Mouse (Mus musculus) heart, embryonic 16.5 days (tissue): ENCODE measurements around the gene Pla2r1. TPM values are rescaled to one million over a fixed set of nuclear protein-coding genes. Genes with fewer than 3 reads are reported as not detected.

ENCODE experiments used
- ATAC-seq: fragments of 200-750 bp; cut with Nextera tagmentation; replicated peaks from 2 replicates; pipeline ENCODE4 v1.8.0; 2017; ENCODE audit warnings: moderate number of reproducible peaks; ENCODE audit not compliant: insufficient read depth, low FRiP score; ENCODE audit errors: extremely low read depth
- H3K27ac ChIP-seq: fragments of 300-500 bp; sonication (generic); 2 replicates; pipeline ENCODE4 v1.5.1; 2014; ENCODE audit warnings: mild to moderate bottlenecking, low read length, control low read depth, moderate library complexity
- H3K27me3 ChIP-seq: fragments of 300-500 bp; sonication (generic); 2 replicates; pipeline ENCODE4 v1.6.1; 2014; ENCODE audit warnings: low read length, mixed read lengths; ENCODE audit not compliant: control insufficient read depth, insufficient read depth
- H3K36me3 ChIP-seq: fragments of 300-500 bp; sonication (generic); 2 replicates; pipeline ENCODE4 v1.6.1; 2014; ENCODE audit not compliant: control insufficient read depth, insufficient read depth
- H3K4me1 ChIP-seq: fragments of 300-500 bp; sonication (generic); 2 replicates; pipeline ENCODE4 v1.6.1; 2014; ENCODE audit warnings: low read length, mixed read lengths; ENCODE audit not compliant: control insufficient read depth, insufficient read depth
- H3K4me2 ChIP-seq: fragments of 300-500 bp; sonication (generic); 2 replicates; pipeline ENCODE4 v1.6.1; 2014; ENCODE audit warnings: low read depth, mild to moderate bottlenecking, control low read depth, low read length
- H3K4me3 ChIP-seq: fragments of 300-500 bp; sonication (generic); 2 replicates; pipeline ENCODE4 v1.5.1; 2014; ENCODE audit warnings: mild to moderate bottlenecking, control low read depth, low read length
- H3K9ac ChIP-seq: fragments of 300-500 bp; sonication (generic); 2 replicates; pipeline ENCODE4 v1.6.1; 2014; ENCODE audit warnings: low read length, control low read depth
- H3K9me3 ChIP-seq: fragments of 300-500 bp; sonication (generic); replicated peaks from 2 replicates; pipeline ENCODE4 v1.6.1; 2016; ENCODE audit warnings: low read length; ENCODE audit not compliant: control insufficient read depth
- WGBS: fragments of 180-500 bp; shearing (Covaris S2); extraction: QIAGEN DNeasy Blood & Tissue Kit; methylation state at CpG from one replicate; pipeline ENCODE4 v1.1.7; 2014; 5-methylcytosine and 5-hydroxymethylcytosine counted together
- polyA plus RNA-seq: library from polyadenylated mRNA; unstranded; fragments of >200 nt; fragmentation: Nextera tagmentation; extraction: Ambion mirVana; gene quantifications from 2 replicates; pipeline ENCODE4 v1.2.1, GENCODE M21; 2015

Pla2r1 gene
- polyA plus RNA-seq, 1 experiment from 2014 or later: 1.5 TPM

- Histone ChIP-seq H3K4me2 (no peak overlapping the region), H3K9me3 (no peaks in the 10 kb centered on the region), H3K4me1 (0 out of 2 replicates have a peak, but pooled peaks cover 2% of the 10 kb centered on the region), H3K4me3 (no peak overlapping the region), H3K27me3 (no peaks in the 10 kb centered on the region), H3K9ac (no peak overlapping the region), H3K36me3 (no peaks in the 10 kb centered on the region), H3K27ac (no peak overlapping the region)
- WGBS: 80% methylated on average over 4 of the region's 4 CpGs
- no peak for ATAC-seq
Measured at GRCm38 (mm10) chr2:60546082-60546481, 7.0 kb downstream of the Pla2r1 start.

DNA sequence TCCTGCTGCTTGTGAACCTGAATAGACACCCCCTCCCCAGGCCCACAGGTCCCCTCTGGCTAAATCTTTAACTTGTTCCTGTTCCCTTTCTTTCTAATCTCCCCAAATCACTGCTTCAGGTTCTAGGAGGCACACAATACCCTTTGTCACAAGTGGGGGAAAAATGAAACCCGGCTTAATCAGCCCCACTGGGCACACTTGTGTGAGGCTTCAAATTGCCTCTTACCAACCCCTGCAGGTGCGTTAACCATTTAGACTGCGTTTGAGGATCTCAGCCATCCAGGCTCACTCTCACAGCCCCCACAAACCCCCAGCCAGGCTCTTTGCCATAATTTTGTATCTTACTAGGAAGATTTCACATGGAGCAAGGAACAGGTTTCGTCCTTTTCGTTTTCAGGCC, 9.1 kb downstream of the Pla2r1 start:
- Histone ChIP-seq H3K4me2 (no peak overlapping the region), H3K9ac (no peak overlapping the region), H3K27me3 (no peaks in the 10 kb centered on the region), H3K4me3 (no peak overlapping the region), H3K36me3 (no peaks in the 10 kb centered on the region), H3K9me3 (no peaks in the 10 kb centered on the region), H3K27ac (no peak overlapping the region), H3K4me1 (0 out of 2 replicates have a peak, but pooled peaks cover 2% of the 10 kb centered on the region)
- no peak for ATAC-seq
- 71% methylated on average over 5 of the region's 5 CpGs for WGBS

- no peak overlapping the region for H3K4me2 ChIP-seq
- no peaks in the 10 kb centered on the region for H3K27me3 ChIP-seq
- H3K27ac ChIP-seq: no peak overlapping the region
- 59% methylated on average over 5 of the region's 5 CpGs for WGBS
- H3K4me1 ChIP-seq: 0 out of 2 replicates have a peak, but pooled peaks cover 2% of the 10 kb centered on the region
- no peak overlapping the region for H3K9ac ChIP-seq
- H3K4me3 ChIP-seq: no peak overlapping the region
- no peak for ATAC-seq
- H3K36me3 ChIP-seq: no peaks in the 10 kb centered on the region
- no peaks in the 10 kb centered on the region for H3K9me3 ChIP-seq
Measured at GRCm38 (mm10) chr2:60541745-60542144, 11.4 kb downstream of the Pla2r1 start.

- no peaks in the 10 kb centered on the region for H3K27me3 ChIP-seq
- no peak overlapping the region for H3K27ac ChIP-seq
- WGBS: 89% methylated on average over 8 of the region's 8 CpGs
- H3K4me2 ChIP-seq: no peak overlapping the region
- H3K4me1 ChIP-seq: 0 out of 2 replicates have a peak, but pooled peaks cover 2% of the 10 kb centered on the region
- no peaks in the 10 kb centered on the region for H3K36me3 ChIP-seq
- ATAC-seq: no peak
- H3K9ac ChIP-seq: no peak overlapping the region
- no peaks in the 10 kb centered on the region for H3K9me3 ChIP-seq
- H3K4me3 ChIP-seq: no peak overlapping the region
Measured at GRCm38 (mm10) chr2:60540346-60540745, 12.8 kb downstream of the Pla2r1 start.

DNA sequence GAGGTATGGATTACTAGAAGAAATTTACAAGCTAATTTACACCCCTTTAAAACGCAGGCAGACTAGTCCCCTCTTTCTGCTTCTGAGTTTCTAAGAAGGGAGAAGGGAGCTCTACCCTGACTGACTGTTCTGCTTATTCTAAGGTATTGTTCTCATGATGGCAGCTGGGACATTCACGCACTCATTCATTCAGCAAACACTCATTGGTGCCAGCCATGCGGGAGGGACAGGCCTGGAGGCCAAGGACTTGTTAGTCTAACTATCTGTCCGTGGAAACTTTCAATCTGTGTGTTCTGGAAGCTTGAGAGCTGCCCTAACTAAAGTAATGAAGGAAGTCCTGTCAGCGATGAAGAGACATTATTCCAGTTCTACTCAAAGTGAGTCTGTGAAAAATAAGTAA, 14.4 kb downstream of the Pla2r1 start:
- H3K27me3 ChIP-seq: no peaks in the 10 kb centered on the region
- WGBS: 72% methylated on average over 5 of the region's 5 CpGs
- H3K4me2 ChIP-seq: no peak overlapping the region
- H3K27ac ChIP-seq: no peak overlapping the region
- H3K9ac ChIP-seq: no peak overlapping the region
- H3K4me1 ChIP-seq: no peaks in the 10 kb centered on the region
- no peaks in the 10 kb centered on the region for H3K36me3 ChIP-seq
- no peaks in the 10 kb centered on the region for H3K9me3 ChIP-seq
- no peak for ATAC-seq
- H3K4me3 ChIP-seq: no peak overlapping the region

DNA sequence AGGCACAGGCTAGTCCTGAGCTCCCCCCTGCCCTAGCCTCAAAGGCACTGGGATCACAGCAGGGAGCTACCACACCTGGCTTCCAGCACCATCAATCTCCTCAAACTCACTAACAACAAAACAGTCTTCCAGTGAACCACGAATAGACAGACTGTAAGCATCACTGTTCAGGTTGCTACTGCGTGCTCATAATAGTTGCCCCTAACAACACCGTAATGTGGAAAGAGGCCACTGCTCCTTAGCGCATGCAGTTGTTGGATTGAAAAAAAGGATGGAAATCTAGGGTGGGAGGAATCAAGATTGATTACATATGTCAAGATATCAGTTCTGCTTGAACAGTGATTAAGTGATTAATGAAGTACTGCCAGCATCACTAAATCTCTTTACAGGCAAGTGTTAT, 14.8 kb downstream of the Pla2r1 start:
- Histone ChIP-seq H3K27ac (no peak overlapping the region), H3K9me3 (no peaks in the 10 kb centered on the region), H3K36me3 (no peaks in the 10 kb centered on the region), H3K27me3 (no peaks in the 10 kb centered on the region), H3K4me2 (no peak overlapping the region), H3K9ac (no peak overlapping the region), H3K4me1 (no peaks in the 10 kb centered on the region), H3K4me3 (no peak overlapping the region)
- WGBS: 84% methylated on average over 4 of the region's 4 CpGs
- no peak for ATAC-seq

GRCm38 (mm10) chr2:60534755-60535154, 18.4 kb downstream of the Pla2r1 start:
- Histone ChIP-seq H3K9ac (no peak overlapping the region), H3K27ac (no peak overlapping the region), H3K4me2 (no peak overlapping the region), H3K27me3 (no peaks in the 10 kb centered on the region), H3K9me3 (no peaks in the 10 kb centered on the region), H3K4me1 (no peaks in the 10 kb centered on the region), H3K36me3 (no peaks in the 10 kb centered on the region), H3K4me3 (no peak overlapping the region)
- WGBS: 81% methylated on average over 8 of the region's 8 CpGs
- ATAC-seq: no peak

GRCm38 (mm10) chr2:60533026-60533425, 20.1 kb downstream of the Pla2r1 start:
- Histone ChIP-seq H3K9ac (no peak overlapping the region), H3K27me3 (no peaks in the 10 kb centered on the region), H3K4me3 (no peak overlapping the region), H3K4me2 (no peak overlapping the region), H3K9me3 (no peaks in the 10 kb centered on the region), H3K4me1 (no peaks in the 10 kb centered on the region), H3K27ac (no peak overlapping the region), H3K36me3 (no peaks in the 10 kb centered on the region)
- ATAC-seq: no peak
- 80% methylated on average over 3 of the region's 3 CpGs for WGBS

DNA sequence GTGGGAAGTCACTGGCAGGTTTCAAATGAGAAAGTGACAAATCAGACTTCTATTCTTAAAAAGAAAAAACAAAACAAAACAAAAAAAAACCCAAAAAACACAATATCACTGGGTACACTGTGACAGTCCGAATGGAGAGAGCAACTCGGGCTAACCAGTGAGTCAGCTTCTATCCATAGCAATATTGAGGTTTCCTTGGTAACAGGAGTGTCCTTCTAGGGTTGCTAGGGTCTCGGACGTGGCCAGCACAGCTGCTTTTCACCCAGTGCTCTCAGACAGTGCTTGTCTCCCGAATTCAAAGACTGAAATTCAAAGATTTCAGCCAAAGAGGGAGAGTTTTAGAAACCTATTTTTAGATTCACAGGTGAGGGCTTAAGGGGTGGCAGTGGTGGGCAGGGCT, 20.6 kb downstream of the Pla2r1 start:
- no peak overlapping the region for H3K27ac ChIP-seq
- no peaks in the 10 kb centered on the region for H3K4me1 ChIP-seq
- no peak for ATAC-seq
- 76% methylated on average over 5 of the region's 5 CpGs for WGBS
- no peaks in the 10 kb centered on the region for H3K9me3 ChIP-seq
- no peak overlapping the region for H3K4me2 ChIP-seq
- H3K4me3 ChIP-seq: no peak overlapping the region
- H3K9ac ChIP-seq: no peak overlapping the region
- no peaks in the 10 kb centered on the region for H3K36me3 ChIP-seq
- H3K27me3 ChIP-seq: no peaks in the 10 kb centered on the region
